Mouse (Mus musculus) cerebellum, adult 9-11 months (tissue): ENCODE measurements around the gene Spaca3.

Experiments
- DNase-seq: peaks from one replicate; pipeline ENCODE4 v3.0.0; 2022

Gene Spaca3

GRCm38 (mm10) chr11:80858065-80858464 lies at the start of gene Spaca3:
Gene Spaca3, plus strand, starts transcription at chr11:80858365.
- DNase-seq, result no peak

- no peak for DNase-seq
Observed at GRCm38 (mm10) chr11:80808551-80809070, 49.6 kb upstream of the Spaca3 start.

GRCm38 (mm10) chr11:80809666-80809992 lies 48.5 kb upstream of the Spaca3 start:
- DNase-seq, result no peak

GRCm38 (mm10) chr11:80809993-80810821 lies 48.0 kb upstream of the Spaca3 start, which contains the start of gene Tmem98:
Gene Tmem98, plus strand, starts transcription at chr11:80810175.
- DNase-seq, result peak; percentile 35

- DNase-seq, result no peak
Observed at GRCm38 (mm10) chr11:80811156-80811555, 47.0 kb upstream of the Spaca3 start.

- DNase-seq, result no peak
Observed at GRCm38 (mm10) chr11:80815354-80815753, 42.8 kb upstream of the Spaca3 start.

- DNase-seq, result peak; percentile 57
Observed at GRCm38 (mm10) chr11:80818060-80818697, 40.0 kb upstream of the Spaca3 start.

GRCm38 (mm10) chr11:80820085-80820484 lies 38.1 kb upstream of the Spaca3 start:
- DNase-seq, result no peak

GRCm38 (mm10) chr11:80821296-80821695 lies 36.9 kb upstream of the Spaca3 start:
- DNase-seq, result peak; percentile 32

GRCm38 (mm10) chr11:80821794-80822193 lies 36.4 kb upstream of the Spaca3 start:
- no peak for DNase-seq

GRCm38 (mm10) chr11:80835395-80835794 lies 22.8 kb upstream of the Spaca3 start:
- no peak for DNase-seq

GRCm38 (mm10) chr11:80835841-80836240 lies 22.3 kb upstream of the Spaca3 start:
- DNase-seq, result no peak

- no peak for DNase-seq
Observed at GRCm38 (mm10) chr11:80838724-80839123, 19.4 kb upstream of the Spaca3 start.

- no peak for DNase-seq
Observed at GRCm38 (mm10) chr11:80843435-80843834, 14.7 kb upstream of the Spaca3 start.

GRCm38 (mm10) chr11:80845486-80845885 lies 12.7 kb upstream of the Spaca3 start:
- DNase-seq, result no peak

GRCm38 (mm10) chr11:80846115-80846514 lies 12.1 kb upstream of the Spaca3 start:
- DNase-seq, result no peak

GRCm38 (mm10) chr11:80848131-80848530 lies 10.0 kb upstream of the Spaca3 start:
- DNase-seq, result no peak

GRCm38 (mm10) chr11:80851859-80852258 lies 6.3 kb upstream of the Spaca3 start:
- DNase-seq, result no peak

- no peak for DNase-seq
Observed at GRCm38 (mm10) chr11:80853014-80853413, 5.2 kb upstream of the Spaca3 start.

GRCm38 (mm10) chr11:80854430-80854829 lies 3.7 kb upstream of the Spaca3 start:
- no peak for DNase-seq

GRCm38 (mm10) chr11:80854908-80855307 lies 3.3 kb upstream of the Spaca3 start:
- DNase-seq, result no peak

- DNase-seq, result no peak
Observed at GRCm38 (mm10) chr11:80856827-80857226, 1.3 kb upstream of the Spaca3 start.

GRCm38 (mm10) chr11:80862941-80863340 lies 4.8 kb downstream of the Spaca3 start:
- no peak for DNase-seq

- no peak for DNase-seq
Observed at GRCm38 (mm10) chr11:80868039-80868438, 9.9 kb downstream of the Spaca3 start.
